Mouse (Mus musculus) lung, adult 18-20 months (tissue): ENCODE results near the gene Cdh23.

ENCODE experiments used
- DNase-seq, 2 experiments: peaks; one replicate each; pipeline ENCODE4 v3.0.0; 2022; ENCODE audit warnings: mixed read lengths in 2 of 2

Gene Cdh23

DNA sequence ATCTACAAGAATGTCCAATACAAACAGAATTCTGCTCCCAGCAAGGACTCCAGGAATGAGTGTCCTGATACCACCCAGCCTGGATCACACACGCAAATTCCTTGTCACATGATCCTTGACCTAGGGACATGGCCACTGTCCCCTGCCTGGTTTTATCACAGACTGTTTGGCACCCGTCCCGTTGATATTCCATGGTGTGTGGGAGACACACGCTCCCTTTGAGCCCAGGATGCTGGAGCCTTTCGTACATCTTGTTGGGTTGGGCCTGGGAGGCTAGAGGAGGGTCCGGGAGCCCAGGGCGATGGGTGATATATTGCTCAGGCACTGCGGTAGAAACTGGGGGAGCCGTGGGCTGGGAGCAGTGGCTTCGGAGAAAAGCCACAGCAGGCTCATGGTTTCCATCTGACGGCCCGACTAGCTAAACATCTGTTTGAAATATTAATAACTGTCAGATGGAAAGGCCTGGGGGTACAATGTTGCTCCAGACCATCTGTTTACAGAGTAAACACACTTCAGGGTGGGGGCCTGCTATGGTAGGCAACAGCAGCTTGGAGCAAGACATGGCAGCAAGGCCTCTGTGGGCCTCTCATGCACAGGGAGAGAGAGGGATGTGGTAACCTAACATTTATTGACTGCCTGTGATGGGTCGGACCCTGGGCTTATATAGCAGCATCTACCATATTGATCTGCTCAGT is 232.2 kb downstream of the Cdh23 start:
- DNase-seq, result no peak

DNA sequence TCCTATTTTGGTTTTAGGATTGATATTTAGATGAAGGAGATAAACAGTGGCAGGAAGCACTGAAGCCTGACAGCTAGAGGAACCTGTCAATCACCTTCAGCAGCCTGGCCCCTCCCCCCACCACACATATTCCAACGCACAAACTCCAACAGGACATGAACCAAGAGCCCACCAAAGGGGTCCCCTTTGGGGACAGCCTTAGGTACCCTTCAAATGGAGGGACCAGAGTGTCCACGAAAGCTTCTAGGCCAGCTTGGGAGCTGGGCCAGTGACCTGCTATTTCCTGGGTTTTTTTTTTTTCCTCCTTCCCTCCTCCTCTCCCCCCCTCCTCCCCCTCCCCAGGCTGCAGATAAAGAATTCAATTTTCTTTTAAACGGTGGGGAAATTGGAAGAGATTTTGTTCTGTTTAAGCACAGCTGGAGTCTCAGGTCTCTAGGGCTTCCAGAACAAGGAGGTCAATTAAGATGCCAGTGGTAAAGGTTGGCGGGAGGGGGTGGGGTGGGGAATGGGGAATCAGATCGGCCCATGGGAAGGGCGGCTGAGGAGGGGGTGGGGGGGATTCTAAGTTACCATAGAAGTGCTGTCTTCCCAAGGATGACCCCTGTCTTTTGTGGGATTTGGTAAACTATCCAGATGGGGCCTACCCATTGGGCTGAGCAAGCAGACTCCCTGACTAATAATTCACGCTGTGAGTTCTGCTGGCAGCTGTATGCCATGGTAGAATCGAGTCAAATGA is 239.5 kb downstream of the Cdh23 start:
- DNase-seq, result no peak

DNA sequence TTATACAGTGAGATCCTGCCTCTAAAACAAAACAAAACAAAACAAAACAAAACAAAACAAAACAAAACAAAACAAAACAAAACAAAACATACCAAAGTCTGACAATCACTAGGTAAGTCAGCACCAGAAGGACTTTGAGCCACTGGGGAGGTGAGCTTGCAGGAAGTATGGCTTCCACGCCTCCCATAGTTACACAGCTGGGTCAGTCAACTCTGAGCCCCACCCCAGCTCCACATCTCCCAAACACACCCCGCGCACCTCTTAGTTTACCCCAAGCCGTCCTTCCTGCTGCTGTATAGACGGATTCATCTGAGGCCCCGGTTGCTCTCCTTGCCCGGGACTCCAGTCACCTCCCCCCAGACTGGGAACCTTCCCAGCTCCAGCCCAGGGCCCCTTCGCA is 241.1 kb downstream of the Cdh23 start:
- DNase-seq, result no peak

DNA sequence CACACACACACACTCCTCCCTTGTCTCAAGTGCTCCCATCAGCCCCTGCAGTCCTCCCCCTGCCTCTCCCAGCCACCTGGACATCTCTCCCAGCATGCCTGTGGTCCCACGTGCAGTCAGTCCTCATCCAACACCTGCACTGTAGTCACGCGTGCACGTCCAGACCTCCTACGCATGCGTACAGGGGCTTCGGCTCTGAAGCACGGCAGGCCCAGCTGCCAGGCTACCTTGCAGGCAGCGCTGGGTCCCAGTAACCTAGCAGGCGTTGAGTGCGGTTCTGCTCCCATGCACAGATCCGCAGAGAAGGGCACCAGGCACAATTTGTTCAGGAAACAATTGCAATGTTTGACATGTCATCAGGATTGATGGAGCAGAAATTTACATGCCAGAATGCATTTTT is 249.1 kb downstream of the Cdh23 start:
- no peak for DNase-seq

DNA sequence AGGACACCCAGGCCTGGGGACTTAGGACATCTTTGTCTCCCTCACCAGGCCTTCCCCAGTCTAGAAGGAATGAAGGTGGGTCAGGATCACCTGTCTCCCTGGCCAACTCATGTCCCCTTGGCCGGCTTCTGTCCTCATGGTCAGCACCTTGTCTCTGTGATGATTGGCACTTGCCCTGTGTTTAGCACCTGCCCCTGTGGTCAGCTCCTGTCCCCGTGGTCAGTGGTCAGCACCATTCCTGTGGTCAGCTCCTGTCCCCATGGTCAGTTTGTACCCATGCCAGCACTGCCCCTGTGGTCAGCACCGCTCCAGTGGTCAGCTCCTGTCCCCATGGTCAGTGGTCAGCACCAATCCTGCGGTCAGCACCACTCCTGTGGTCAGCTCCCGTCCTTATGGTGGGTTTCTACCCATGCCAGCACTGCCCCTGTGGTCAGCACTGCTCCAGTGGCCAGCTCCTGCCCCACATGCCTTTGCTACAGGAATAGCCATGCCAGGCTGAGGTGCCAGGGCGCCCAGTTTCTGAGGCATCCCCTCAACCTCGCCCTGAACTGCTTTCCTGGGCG is 251.2 kb downstream of the Cdh23 start:
- no peak for DNase-seq

DNA sequence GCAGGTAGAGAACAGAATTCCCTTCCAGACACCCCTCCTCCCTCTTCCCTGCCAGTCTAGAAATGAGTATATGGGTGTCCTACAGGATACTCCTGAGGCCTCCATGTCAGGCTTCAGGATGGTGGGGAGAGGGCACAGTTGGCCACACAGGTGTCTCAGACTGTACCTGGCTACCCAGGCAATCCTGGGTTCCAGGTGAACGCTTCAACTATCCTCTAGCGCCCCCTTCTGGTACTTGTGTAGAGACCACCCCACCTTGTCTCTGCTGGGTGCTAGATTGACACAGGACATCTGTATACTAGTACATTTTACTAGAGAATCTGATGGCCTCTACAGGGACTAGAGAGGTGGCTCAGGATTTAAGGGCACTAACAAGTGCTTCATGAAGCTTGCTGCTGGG is 253.2 kb downstream of the Cdh23 start:
- no peak for DNase-seq

DNA sequence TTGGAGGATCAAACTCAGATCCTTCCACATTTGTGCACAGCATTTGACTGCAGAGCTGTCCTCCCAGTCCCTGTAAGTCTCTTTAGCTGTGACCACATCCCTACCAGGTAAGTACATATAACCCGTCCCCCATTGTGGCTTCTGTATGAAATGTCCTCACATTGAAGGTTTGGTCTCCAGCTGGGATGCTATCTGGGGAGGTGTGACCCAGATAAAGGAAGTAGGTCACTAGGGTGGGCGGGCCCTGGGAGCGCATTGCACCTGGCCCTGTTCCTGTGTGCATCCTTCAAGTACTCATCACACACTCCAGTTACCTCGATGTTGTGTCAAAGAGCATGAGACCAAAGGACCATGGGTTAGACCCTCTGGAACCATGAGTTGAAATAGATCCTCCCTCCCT is 254.0 kb downstream of the Cdh23 start:
- DNase-seq, result no peak

DNA sequence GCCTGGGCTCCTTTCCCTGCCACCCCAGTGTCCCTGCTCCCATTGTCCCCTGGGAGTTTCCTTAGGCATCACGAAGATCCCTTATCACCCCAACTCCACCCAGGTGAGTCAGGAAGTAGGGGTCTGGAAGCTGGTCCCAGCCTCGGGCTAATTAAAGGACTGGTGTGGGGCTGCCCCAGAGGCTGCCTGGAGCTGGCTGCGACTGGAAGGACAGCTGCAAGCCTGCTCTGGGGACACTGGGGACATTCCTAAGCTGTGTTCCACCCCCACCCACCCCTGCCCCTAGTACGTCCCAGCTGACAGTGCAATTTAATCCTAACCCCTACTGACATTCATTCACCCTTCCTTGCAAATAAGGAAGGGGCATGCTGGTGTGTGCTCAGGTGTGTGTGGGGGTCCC is 263.6 kb downstream of the Cdh23 start:
- no peak for DNase-seq

DNA sequence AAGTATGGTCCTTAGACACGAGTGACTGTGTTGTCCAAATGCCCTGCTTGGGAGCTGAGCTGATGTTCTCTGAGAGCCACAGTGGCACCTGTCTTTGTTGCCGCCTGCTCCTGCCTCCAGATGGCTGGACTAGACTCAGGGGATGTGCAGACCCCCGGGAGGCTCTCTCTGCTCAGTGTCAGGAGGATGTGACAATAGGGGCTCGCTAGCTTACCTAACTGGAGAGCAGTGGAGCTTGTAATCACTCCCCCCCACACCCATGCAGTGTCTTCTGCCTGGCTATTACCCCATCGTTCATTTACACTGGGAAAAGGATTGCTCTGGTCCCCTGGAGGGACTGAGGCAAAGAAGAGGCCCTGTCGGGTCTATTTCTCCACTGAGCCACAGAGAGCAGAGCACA is 265.7 kb downstream of the Cdh23 start:
- no peak for DNase-seq

DNA sequence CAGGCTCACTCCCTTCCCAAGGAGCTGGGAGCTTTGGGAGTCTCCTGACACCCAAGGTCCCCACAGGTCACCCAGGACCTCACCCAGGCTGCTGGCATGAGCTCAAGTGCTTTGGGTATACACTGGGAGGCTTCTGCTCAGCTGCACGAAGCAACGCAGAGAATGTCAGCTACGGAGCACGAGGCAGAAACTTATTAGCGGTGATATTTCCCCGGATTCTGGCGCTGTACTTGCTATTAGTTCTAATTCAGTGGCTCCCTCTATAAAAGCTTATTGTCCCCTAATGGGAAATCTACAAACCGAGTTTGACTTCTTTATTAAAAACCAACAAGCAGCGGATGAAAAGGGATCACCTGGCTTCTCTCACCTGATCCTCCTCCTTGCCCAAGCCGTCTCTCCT is 266.3 kb downstream of the Cdh23 start:
- DNase-seq, result no peak

DNA sequence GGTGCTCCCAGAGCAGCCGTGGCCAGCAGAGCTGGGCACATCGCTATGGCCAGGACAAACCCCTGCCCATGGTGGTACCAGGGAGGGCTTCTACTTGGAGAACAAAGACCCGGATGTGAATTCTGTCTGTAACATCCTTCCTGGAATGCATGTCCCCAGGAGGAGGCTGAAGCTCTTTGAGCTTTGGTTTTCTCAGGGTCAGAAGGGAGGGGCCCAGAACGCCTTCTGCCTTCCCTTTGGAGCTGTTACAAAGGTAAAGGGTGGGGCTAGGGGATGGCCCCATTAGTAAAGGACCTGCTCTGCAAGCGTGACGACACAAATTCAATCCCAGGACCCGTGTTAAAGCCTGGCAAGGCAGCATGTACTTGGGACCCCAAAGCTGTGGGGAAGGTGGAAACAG is 273.5 kb downstream of the Cdh23 start:
- DNase-seq, result no peak

DNA sequence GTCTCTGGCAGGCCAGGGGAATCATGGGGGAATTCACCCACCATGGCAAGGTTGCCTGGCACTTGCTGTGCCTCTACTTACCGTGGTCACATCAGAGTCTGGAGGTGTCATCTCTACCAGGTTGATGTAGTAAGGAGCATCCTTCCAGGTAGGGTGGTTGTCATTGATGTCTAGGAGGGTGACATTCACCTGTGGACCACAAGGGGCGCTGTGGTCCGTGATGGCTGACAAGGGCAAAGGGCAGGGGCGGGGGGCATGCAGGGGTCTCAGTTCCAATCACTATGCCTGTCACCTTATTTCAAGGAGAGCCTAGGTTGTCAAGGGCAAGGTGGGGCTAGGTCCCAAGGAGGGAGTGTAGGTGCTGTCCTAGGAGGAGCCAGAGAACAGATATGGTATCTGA is 276.7 kb downstream of the Cdh23 start:
- no peak for DNase-seq

DNA sequence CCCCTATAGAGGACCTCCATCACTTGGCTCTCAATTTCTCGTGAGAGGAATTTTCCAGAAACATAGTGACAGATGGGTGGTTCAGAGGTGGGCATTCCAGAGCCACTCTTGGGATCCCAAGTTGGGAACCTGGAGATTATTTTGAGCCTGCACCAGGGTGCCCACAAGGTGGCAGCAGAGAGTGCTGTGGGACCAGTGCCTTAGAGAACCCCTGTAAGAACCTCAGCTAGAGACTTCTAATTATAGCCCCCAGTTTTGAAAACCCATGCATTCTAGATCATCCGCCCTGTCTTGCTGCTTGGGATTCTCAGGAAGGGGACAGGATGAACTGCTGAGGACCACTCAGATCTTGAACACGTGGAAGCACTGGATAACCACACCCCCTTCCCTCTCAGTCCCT is 278.2 kb downstream of the Cdh23 start:
- peak; percentile 19 to 42 for DNase-seq

DNA sequence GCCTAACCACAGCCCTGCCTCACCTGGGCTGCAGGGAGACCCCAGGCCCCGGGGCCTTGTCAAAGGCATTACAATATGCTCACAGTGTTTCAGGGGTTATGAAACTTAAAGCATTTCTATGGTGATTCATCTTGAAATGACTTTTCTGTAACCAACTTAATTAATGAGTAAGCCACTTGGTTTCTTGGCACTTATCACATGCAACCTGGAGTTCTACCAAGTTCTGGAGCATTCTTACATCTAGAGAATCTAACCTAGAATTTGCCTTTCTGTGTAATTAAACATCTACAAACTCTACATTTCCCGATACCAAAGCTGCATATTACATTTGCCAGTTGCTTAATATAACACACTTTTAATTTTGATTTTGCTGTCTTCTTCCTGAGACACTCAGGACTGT is 279.2 kb downstream of the Cdh23 start:
- DNase-seq, result no peak

DNA sequence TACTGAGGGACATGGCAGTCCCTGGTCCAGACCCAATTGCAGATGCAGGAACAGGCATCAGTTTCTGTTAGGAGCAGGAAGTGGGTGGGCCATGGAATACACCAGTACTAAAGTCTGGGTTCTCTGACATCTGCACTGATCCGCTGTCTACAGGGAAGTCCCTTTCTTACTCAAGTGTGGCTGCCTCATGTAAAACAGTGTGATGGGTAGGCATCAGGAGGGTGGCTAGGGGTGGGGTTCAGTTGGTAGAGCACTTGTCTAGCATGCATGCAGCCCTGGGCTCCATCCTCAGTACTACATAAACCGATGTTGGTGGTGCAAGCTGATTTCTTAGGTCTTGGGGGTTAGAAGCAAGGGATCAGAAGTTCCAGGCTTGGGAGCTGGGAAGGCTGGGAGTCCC is 282.5 kb downstream of the Cdh23 start:
- DNase-seq, result no peak

DNA sequence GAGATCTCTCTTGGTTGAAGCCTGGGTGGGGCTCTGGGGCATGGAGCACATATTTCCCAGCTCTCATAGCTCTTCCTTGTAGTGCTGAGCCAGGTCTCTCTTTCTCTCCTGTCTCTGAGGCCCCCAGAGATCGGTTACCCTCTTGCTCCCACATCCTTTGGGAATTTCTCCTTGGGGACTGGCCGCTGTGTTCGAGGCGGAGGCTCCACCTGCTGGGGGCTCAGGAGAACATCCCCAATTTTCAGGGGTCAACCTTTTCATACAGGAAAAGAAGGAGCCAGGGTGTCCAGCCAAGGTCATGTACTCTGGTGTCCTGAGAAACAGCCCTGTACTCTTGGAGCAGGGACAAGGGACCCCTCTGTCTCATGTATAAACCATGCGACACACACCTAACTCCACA is 284.5 kb downstream of the Cdh23 start:
- DNase-seq, result no peak

DNA sequence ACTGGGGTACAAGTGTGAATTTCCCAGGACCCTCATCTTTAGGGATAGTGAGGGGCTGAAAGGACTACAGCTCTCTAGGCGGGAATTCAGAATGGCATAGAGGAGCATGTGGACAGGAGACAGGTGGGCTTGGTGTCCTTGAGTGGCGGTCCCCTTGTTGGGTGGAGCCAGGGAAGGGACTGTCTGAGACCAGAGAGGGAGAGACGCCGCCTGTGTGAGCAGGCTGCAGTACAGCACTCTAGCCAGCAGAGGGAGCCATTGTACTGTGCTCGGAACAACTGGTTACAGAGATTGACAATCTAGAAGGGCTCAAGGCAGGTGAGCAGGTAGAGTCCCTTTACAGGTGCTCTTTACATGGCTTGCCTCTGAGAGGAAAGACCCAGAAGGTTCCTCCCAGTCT is 288.5 kb downstream of the Cdh23 start:
- DNase-seq, result peak; percentile 52 to 63

DNA sequence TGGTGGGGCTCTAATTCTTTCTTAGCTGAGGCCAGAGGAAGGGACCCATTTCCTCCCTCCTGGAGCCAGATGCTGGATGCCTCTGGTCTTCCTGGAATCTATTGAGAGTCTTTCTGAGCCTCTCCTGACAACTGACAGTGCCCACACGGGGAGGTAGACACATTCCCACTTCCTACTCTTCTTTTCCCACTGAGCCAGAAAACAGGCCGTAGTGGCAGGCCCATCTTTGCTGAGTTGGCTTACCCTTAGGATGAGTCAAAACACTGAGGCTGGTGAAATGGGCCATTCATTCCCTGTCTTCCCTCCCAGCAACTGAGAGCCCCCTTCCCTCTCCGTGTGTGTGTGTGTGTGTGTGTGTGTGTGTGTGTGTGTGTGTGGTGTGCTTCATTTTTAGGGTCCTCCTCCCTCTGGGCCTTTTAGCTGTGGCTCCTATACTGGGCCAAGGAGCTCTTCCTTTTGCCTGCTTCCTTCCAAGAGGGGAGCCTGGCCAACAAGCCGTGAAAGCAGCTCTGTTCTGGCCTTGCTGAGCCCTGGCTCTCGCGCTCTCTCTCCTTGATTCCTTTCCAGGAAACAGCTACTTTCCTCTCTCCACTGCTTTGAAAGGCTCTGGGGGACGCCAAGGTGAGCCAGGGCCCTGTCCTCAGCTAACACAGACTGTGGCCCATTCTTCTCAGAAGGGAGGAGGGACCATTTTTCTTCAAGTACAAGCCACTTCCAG is 290.7 kb downstream of the Cdh23 start:
- DNase-seq, result no peak

DNA sequence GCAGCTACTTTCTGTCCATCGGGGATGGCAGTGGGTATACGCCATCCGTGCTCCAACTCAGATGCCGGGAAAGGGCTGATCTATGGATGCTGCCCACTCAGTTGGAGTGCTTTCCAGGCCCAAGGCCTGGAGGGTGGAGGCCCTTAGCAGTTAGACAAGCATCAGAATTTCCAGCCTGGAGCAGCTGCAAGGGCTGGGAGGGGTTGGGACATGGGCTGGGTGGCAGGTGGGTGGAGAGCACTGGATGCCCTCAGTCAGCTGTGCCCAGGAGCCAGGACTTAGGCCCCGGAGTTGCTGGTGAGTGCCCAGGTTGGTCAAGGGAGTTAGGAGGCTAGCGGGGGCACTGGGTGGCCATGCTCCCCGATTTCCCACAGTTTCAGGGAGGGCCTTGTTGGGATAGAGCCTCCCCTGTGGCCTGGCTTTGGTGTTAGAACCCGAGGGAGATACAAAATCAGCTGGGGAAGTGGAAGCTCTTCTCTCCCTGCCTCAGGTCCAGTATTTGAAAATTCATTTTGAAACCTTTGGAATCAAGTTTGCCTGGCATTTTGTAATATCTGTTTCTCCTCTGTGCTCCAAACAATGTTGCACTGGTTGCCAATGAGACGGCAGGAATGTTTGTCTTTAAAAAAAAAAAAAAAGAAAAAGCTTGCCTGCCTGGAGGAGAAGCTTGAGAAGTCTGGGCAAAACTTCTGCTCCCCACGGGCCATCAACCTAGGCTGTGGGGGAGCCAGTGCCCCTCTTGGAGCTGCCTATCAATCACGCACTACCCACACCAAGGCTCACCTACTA is 295.6 kb downstream of the Cdh23 start:
- DNase-seq, result no peak

DNA sequence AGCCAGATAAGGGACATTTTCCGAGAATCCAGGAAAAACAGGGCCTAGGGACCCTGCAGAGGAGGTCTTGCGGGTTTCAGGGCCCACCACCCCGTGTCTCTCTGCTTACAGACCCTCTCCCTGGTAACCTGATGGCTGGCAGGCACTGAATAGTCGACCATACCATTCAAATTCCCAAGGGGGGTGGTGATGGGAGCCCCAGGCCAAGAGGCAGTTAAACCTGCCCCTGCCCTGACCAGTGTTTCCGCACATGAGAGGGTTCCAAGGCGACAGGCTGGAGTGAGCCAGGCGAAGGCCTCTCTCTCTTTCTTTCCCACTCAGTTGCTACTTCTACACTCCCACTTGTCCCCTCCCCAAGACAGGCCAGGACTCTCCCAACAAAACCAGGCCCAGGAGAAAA is 296.8 kb downstream of the Cdh23 start, which contains the start of gene Gm17455:
Gm17455 (plus strand) TSS at position 278 of the 400 bp plus-strand sequence.
- no peak for DNase-seq

DNA sequence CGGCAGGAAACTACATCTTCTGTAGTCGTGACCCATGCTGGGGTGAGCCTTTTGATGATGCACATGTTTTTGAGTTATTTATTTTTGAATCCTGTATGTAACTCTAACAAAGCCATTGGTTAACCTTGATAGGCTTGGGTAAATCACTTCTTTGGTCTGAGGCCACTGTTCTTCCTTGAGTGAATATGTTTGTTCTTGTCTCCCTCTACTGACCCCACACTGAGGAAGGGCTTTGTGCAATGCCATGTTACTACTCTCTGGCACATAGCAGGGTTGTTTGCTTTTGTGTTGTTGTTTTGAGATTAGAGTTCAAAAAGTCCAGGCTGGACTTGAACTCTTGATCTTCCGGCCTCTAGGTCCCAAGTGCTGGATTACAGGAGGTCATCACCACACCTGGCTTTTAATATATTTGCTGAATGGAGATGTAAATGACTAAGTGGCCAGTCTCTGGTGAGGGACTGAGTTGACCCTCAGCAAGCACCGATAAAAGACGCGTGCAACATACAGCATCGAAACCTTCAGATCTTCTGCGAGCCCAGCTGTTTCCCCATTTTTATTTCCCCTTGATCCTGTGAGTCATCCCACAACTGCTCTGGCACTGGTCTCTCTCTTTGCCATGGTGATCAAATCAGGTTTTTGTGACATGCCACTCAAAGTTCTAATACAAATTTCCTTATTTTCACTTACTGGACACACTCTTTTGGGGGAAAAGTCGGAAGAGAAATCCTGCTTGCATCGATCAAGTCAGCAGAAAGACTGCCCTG is 298.1 kb downstream of the Cdh23 start:
- DNase-seq, result no peak

DNA sequence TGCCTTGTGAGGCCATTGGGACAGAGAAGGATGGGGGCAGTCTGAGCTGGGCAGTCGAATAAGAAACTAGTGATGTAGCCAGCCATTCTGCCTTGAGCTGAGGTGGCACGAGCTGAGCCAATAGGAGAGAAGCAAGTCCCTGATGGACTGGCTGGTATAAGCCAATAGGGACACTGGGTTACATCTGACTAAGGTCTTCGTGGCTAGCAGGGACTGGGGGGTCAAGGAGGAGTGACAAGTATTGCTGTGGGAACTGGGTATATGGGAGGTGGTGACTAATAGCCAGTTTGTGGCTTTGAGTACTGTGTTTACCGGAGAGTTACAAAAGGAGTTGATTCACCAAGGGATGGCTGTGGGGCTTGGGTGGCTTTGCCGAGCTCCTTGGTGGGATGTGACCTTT is 300.7 kb downstream of the Cdh23 start:
- no peak for DNase-seq
